Mouse (Mus musculus) testis, adult 2 months (tissue): ENCODE results near the gene Dennd2c.

Source experiments
- CTCF ChIP-seq: fragments of 200-500 bp; IDR thresholded peaks from 2 replicates; pipeline ENCODE4 v1.5.1; 2012; ENCODE audit warnings: low read depth, mild to moderate bottlenecking, inconsistent platforms, low read length, moderate library complexity; ENCODE audit not compliant: control insufficient read depth, insufficient read depth, insufficient replicate concordance
- POLR2A ChIP-seq: fragments of 200-500 bp; IDR thresholded peaks from 2 replicates; pipeline ENCODE4 v1.6.1; 2012; ENCODE audit warnings: low read depth, mild to moderate bottlenecking, inconsistent platforms, low read length, moderate library complexity; ENCODE audit not compliant: control insufficient read depth

- TF ChIP-seq CTCF (no peak), POLR2A (no peak)
These were observed 36.6 kb downstream of the Dennd2c start for GRCm38 (mm10) chr3:103139047-103139446.
